Mouse (Mus musculus): ENCODE results near the gene Fbxo34. TPM values are rescaled to one million over a fixed set of nuclear protein-coding genes. Genes with fewer than 3 reads are reported as not detected.
"Not testable (repeated sequence)": the region's sequence is repeated elsewhere in the genome, so short reads cannot be mapped to it uniquely, and the experiment has no call there.

Fbxo34 gene
- total RNA-seq, 1 experiment from 2014 or later: 21.3 TPM

DNA sequence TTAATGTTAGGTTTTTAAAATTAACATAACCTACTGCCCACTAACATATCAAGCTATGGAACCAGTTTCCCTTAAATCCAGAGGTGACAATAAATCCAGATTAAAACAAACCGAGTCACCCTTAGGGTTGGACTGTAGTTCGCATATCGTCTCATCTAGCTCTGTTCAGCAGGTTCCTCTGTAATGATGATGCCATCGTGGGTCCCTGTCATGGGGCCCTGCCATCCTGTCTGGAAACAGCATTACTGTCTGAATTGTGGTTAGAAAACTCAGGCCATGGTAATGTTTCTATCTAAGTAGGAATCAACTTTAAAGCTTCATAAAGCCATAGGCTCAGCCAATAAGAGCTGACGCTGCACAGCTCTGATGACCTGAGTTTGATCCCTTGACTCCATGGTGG lies 48.4 kb downstream of the Fbxo34 start:
- ATAC-seq (replicated peaks in 1 of 2; ENCODE audit: insufficient read depth in 1 of 2, low FRiP score in 2 of 2, low TSS enrichment in 1 of 2, low read depth in 1 of 2, poor library complexity in 2 of 2, severe bottlenecking in 2 of 2): no peak

DNA sequence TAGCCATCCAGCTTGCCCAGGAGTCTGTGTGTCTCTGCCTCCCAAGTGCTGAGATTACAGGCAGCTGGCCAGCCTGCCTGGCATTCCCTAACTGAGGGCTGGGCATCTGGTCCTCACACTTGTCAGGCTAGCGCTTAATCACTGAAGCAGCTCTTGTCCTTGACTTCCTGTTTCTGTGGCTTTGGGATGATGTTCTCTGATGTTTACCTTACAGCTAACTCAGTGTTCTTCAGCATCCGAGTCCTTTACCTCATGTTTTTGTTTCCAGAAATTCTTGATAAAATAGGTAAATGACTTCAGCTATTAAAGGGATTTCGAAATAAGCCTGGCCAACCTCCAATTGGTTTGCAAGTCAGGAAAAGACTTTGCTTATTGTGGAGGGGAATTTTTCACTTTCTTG lies 53.8 kb downstream of the Fbxo34 start:
- no peak for ATAC-seq (replicated peaks in 1 of 2; ENCODE audit: insufficient read depth in 1 of 2, low FRiP score in 2 of 2, low TSS enrichment in 1 of 2, low read depth in 1 of 2, poor library complexity in 2 of 2, severe bottlenecking in 2 of 2)

DNA sequence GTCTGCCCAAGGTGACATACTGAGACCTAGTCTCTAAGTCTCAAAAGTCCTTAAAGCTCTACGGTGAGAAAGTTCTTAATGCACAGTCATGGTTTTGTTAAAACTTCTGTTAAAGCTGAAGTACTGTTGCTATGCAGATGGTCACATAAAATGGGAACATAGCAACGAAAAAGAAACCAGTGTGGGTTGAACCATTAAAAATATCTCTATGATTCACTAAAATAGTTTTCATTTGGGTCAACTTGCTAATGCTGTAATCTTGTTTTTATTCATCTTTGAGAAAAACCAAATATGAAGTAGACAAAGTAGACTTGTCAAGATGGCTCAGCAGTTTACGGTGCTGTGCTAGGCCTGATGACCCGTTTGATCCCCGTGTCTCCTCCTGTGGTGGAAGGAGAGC lies 56.5 kb downstream of the Fbxo34 start:
- ATAC-seq (replicated peaks in 1 of 2; ENCODE audit: insufficient read depth in 1 of 2, low FRiP score in 2 of 2, low TSS enrichment in 1 of 2, low read depth in 1 of 2, poor library complexity in 2 of 2, severe bottlenecking in 2 of 2): no peak

DNA sequence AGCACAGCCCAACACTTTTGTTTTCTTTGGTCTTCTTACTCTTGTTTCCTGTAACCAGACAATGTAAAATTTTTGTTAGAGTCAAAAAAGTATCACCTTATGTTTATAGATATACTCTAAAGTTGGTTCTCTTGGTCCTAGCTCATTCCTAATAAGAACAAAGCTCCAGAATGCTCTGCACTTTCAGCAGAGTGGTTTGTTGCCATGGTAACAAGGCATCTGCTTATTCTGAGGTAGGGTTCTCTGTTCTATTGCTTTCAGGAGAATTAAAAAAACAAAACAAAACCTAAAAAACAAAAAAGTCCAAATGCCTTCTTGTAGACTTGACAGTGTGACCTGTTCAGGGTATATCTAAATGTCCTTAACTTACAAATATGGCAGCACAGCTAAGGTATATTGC lies 57.8 kb downstream of the Fbxo34 start:
- no peak for ATAC-seq (replicated peaks in 1 of 2; ENCODE audit: insufficient read depth in 1 of 2, low FRiP score in 2 of 2, low TSS enrichment in 1 of 2, low read depth in 1 of 2, poor library complexity in 2 of 2, severe bottlenecking in 2 of 2)

DNA sequence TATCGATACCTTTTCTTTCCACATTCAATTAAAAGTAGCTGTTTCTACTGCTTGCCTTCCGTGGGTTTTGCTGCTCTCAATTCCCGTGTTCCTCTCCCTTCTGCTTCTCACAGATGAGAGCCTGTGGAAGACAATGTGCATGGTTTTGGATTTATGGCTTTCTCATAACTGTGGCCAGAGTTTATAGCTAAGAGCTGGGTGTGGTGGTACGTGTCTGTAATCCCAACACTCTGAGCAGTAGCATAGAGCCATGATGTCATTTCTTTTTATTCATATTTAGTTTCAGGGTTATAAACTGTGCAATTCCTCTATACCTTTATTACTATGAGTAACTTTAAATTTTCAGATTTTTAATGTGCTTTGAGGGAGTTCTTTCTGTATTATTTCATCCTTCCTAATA lies 60.0 kb downstream of the Fbxo34 start:
- ATAC-seq (replicated peaks in 1 of 2; ENCODE audit: insufficient read depth in 1 of 2, low FRiP score in 2 of 2, low TSS enrichment in 1 of 2, low read depth in 1 of 2, poor library complexity in 2 of 2, severe bottlenecking in 2 of 2): no peak

DNA sequence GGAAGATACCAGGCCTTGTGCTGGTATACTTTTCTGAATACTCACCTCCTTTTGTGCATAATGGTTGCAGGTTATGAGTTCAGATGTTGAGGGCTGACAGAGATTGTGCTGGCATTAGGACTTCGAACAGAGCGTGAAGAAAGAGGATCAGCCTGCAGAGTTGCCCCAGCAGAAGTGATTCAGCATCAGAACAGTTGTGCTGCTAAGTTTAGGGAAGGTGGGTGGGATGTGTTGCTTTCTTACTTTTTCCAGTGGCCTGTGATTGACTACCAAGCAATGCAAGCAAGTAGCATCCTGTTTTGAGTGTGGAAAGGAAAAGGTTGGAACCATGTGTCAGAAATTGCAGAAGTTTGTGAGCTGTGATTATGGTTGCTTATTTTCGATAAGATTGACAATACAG lies 63.4 kb downstream of the Fbxo34 start:
- ATAC-seq (replicated peaks in 1 of 2; ENCODE audit: insufficient read depth in 1 of 2, low FRiP score in 2 of 2, low TSS enrichment in 1 of 2, low read depth in 1 of 2, poor library complexity in 2 of 2, severe bottlenecking in 2 of 2): peak; percentile 9 to 48; a peak in 2 of 4 replicates

- peak; percentile 51 to 66 for ATAC-seq (replicated peaks in 1 of 2; ENCODE audit: insufficient read depth in 1 of 2, low FRiP score in 2 of 2, low TSS enrichment in 1 of 2, low read depth in 1 of 2, poor library complexity in 2 of 2, severe bottlenecking in 2 of 2)
These were observed 64.7 kb downstream of the Fbxo34 start for GRCm38 (mm10) chr14:47514816-47515453.

- peak; percentile 30 to 37; a peak in 1 of 4 replicates for ATAC-seq (replicated peaks in 1 of 2; ENCODE audit: insufficient read depth in 1 of 2, low FRiP score in 2 of 2, low TSS enrichment in 1 of 2, low read depth in 1 of 2, poor library complexity in 2 of 2, severe bottlenecking in 2 of 2)
These were observed 65.4 kb downstream of the Fbxo34 start for GRCm38 (mm10) chr14:47515636-47516035.

- no peak for ATAC-seq (replicated peaks in 1 of 2; ENCODE audit: insufficient read depth in 1 of 2, low FRiP score in 2 of 2, low TSS enrichment in 1 of 2, low read depth in 1 of 2, poor library complexity in 2 of 2, severe bottlenecking in 2 of 2)
These were observed 66.5 kb downstream of the Fbxo34 start for GRCm38 (mm10) chr14:47516755-47517154.

- ATAC-seq (replicated peaks in 1 of 2; ENCODE audit: insufficient read depth in 1 of 2, low FRiP score in 2 of 2, low TSS enrichment in 1 of 2, low read depth in 1 of 2, poor library complexity in 2 of 2, severe bottlenecking in 2 of 2): no peak
These were observed 68.4 kb downstream of the Fbxo34 start for GRCm38 (mm10) chr14:47518619-47519018.

DNA sequence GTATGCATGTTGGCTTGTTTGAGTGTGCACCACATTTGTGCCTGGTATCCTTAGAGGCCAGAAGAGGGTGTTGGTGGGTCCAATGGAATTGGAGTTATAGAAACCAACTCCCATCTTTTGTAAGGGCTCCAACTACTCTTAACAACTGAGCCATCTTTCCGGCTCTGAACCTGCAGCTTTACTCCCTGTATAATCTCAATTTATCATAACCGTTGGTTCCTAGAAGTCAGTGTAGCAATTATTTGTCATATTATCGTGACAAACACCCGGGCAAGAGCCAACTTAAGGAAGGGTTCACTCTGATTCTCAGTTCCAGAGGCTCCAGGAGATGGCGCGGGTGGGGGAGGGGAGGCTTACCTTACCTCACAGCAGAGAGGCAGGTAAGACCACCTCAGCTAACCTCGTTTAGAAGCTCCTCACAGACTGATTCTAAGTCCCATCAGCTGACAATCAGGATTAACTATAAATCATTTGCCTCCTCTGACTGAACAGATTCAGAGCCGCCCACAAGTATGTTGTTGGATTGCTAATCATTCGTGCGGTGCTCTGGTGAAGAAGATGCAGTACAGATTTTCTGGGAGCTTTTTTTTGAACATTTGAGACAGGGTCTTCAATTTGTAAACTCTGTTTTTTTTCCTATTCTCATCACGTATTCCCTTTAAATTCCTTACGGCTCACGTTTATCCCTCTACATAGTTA lies 70.7 kb downstream of the Fbxo34 start:
- ATAC-seq (replicated peaks in 1 of 2; ENCODE audit: insufficient read depth in 1 of 2, low FRiP score in 2 of 2, low TSS enrichment in 1 of 2, low read depth in 1 of 2, poor library complexity in 2 of 2, severe bottlenecking in 2 of 2): no peak

DNA sequence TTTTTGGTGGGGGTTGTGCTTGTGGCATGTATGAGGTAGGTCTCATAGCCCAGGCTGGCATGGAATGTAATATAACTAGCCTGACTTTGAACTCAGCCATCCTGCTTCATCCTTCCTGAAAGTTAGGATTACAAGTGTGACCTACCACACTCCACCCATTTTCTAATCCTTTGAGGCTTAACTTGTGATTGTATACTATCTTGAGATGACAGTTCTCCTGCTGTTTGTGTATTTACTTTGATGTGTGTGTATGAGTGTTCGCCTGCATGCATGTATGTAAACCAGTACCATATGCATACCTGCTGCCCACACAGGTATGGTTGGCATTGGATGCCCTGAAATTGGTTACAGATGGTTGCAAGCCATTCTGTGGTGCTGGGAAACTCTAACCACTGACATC lies 71.4 kb downstream of the Fbxo34 start:
- no peak for ATAC-seq (replicated peaks in 1 of 2; ENCODE audit: insufficient read depth in 1 of 2, low FRiP score in 2 of 2, low TSS enrichment in 1 of 2, low read depth in 1 of 2, poor library complexity in 2 of 2, severe bottlenecking in 2 of 2)

DNA sequence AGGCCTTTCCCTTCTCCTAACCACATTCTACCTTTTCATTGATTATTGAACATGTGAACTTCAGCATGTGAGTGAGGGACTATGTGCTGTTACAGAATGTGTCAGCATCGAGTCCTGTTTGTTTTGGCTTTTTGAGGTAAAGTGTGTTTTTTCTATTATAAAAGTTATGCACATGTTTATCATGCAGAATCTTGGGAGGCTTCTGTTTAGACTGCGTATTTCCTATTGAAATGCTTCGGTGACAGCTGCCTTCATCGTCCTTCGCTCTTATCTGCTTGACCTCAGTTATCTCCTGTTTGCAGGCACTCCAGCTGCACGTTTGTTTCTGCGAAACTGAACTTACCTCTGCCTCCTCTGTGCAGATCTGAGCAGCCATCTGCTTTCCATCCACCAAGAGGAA lies 72.1 kb downstream of the Fbxo34 start:
- no peak; a peak in 1 of 4 replicates for ATAC-seq (replicated peaks in 1 of 2; ENCODE audit: insufficient read depth in 1 of 2, low FRiP score in 2 of 2, low TSS enrichment in 1 of 2, low read depth in 1 of 2, poor library complexity in 2 of 2, severe bottlenecking in 2 of 2)

GRCm38 (mm10) chr14:47525374-47525773 lies 75.2 kb downstream of the Fbxo34 start:
- ATAC-seq (replicated peaks in 1 of 2; ENCODE audit: insufficient read depth in 1 of 2, low FRiP score in 2 of 2, low TSS enrichment in 1 of 2, low read depth in 1 of 2, poor library complexity in 2 of 2, severe bottlenecking in 2 of 2): no peak

- ATAC-seq (replicated peaks in 1 of 2; ENCODE audit: insufficient read depth in 1 of 2, low FRiP score in 2 of 2, low TSS enrichment in 1 of 2, low read depth in 1 of 2, poor library complexity in 2 of 2, severe bottlenecking in 2 of 2): no peak
These were observed 75.6 kb downstream of the Fbxo34 start for GRCm38 (mm10) chr14:47525861-47526260.

GRCm38 (mm10) chr14:47527833-47528232 lies 77.6 kb downstream of the Fbxo34 start:
- ATAC-seq (replicated peaks in 1 of 2; ENCODE audit: insufficient read depth in 1 of 2, low FRiP score in 2 of 2, low TSS enrichment in 1 of 2, low read depth in 1 of 2, poor library complexity in 2 of 2, severe bottlenecking in 2 of 2): no peak

- no peak for ATAC-seq (replicated peaks in 1 of 2; ENCODE audit: insufficient read depth in 1 of 2, low FRiP score in 2 of 2, low TSS enrichment in 1 of 2, low read depth in 1 of 2, poor library complexity in 2 of 2, severe bottlenecking in 2 of 2)
These were observed 78.1 kb downstream of the Fbxo34 start for GRCm38 (mm10) chr14:47528293-47528692.

DNA sequence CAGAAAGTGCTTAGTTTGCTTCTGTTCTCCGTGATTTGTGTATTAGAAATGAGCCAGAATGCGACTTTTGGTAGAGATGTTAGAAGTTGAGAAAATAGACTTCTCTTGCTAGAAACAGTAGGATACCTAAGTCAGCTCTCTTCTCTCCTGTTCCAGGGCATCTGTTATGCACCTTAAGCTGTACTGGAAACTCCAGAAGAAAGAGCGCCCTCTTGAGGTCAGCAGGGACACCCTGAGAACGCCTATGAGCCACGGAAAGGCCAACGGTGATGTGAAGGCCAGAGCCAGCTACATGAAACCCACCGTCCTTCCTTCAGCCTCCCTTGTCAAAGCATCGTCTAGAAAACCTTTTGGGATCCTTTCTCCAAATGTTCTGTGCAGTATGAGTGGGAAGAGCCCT lies 78.8 kb downstream of the Fbxo34 start:
- ATAC-seq (replicated peaks in 1 of 2; ENCODE audit: insufficient read depth in 1 of 2, low FRiP score in 2 of 2, low TSS enrichment in 1 of 2, low read depth in 1 of 2, poor library complexity in 2 of 2, severe bottlenecking in 2 of 2): peak in 1 of 2 experiments; percentile 38; a peak in 2 of 4 replicates

DNA sequence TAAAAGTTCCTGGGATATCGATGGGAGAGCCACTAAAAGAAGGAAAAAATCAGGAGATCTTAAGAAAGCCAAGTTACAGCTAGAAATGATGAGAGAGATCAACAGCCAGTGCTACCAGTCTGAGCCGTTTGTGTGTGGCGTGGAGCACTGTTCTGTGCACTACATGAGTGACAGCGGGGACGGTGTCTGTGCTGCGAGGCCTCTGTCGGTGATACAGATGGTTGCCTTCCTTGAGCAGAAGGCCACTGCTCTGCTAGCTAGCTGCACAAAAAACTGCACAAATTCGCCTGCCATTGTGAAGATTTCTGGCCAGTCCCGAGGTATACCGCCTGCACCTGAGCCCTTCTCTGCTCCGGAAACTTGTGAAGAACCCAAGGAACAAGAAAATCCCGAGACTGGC lies 79.4 kb downstream of the Fbxo34 start:
- ATAC-seq (replicated peaks in 1 of 2; ENCODE audit: insufficient read depth in 1 of 2, low FRiP score in 2 of 2, low TSS enrichment in 1 of 2, low read depth in 1 of 2, poor library complexity in 2 of 2, severe bottlenecking in 2 of 2): not testable (repeated sequence)
